Mouse (Mus musculus): ENCODE data around the gene Pgghg. TPM values are rescaled to one million over a fixed set of nuclear protein-coding genes. Genes with fewer than 3 reads are reported as not detected.

The Pgghg gene
- polyA plus RNA-seq, 2 experiments from 2014 or later, result 15.1 to 30.9 TPM

DNA sequence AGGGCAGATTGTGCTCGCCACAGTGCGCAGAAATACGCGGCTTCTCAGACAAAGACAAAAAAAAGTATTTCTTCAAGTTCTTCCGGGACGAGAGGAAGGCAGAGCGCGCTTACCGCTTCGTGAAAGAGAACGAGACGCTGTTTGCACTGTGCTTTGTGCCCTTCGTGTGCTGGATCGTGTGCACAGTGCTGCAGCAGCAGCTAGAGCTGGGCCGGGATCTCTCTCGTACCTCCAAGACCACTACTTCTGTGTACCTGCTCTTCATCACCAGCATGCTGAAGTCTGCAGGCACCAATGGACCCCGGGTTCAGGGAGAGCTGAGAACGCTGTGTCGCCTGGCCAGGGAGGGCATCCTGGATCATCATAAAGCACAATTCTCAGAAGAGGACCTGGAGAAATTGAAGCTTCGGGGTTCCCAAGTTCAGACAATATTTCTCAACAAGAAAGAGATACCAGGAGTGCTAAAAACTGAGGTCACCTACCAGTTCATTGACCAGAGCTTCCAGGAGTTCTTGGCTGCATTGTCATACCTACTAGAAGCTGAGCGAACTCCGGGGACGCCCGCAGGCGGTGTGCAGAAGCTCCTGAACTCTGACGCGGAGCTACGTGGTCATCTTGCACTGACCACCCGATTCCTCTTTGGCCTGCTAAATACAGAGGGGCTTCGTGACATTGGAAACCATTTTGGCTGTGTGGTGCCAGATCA is 18.0 kb upstream of the Pgghg start:
- ATAC-seq, result no peak

DNA sequence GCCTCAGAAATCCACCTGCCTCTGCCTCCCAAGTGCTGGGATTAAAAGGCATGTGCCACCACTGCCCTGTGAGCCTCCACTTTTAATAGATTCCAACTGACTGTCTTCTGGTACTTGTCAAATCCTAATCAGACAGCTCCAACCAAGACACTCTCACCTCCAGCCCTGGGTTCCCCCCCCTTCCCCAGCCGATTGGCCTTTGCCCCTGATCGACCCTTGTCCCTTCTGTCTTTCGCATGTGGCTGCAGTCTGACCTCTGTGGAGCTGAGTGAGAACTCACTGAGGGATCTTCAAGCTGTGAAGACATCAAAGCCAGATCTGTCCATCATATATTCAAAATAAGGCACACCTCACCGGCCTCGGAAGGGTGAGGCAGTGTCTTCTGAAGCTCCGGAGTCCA is 14.0 kb upstream of the Pgghg start:
- ATAC-seq, result no peak

DNA sequence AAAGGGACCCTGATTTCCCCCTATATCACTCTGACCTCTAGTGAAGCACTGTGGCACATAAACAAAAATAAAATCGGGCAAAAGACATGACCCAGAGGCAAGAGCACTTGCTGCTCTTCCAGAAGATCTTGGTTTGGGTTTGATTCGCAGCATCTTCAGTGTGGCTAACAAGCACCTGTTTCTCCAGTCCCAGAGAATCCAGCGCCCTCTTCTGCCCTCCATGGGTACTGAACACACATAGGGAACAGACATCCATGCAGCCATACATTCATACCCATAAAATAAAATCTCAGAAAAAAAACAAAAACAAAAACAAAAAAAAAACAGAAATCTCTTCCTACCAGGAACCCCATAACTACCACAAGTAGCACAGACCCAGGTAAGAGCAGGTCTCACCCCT is 2.8 kb upstream of the Pgghg start:
- ATAC-seq, result no peak

DNA sequence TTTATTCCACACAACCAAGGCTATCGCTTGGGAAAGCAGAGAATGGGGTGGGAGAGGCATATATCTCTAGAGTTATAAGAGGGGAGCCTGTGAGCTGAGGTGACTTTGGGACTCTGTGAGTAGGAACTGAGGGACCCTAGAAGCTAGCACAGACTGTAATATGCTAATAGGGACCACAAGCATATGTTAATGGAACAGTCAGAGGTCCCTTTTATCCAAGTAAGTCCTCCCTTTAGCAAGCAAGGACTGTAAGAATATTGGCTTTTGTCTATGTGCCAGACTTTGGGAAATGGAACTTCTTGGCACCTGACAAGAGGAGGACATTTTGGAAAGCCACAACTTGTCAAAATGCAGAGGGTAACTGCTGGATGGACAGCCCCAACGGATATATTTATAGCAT is 2.3 kb upstream of the Pgghg start:
- ATAC-seq, result no peak

DNA sequence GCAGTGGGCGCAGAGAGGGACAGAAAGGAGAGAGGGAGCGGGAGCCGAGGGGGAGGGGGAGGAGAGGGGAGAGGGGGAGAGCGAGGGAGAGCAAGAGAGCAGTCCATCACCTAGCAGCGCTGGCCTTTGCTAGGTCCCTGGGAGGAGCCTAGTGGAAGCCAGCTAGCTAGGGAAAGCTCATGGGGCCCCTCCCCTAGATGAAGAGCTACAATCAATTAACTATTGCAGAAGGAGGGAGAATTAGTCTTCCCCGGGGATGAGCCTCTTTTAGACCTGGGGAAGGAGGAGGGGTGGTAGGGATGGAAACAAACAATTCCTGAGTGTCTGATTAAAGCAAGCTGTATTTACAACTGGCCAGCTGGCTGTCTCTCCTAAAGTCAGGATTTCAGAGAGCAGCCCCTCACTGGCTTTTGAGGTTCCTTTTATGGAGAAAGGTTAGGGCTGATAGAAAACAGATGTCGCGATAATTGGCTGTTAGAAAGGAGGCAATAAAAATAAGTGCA is 1.5 kb upstream of the Pgghg start:
- no peak for ATAC-seq

DNA sequence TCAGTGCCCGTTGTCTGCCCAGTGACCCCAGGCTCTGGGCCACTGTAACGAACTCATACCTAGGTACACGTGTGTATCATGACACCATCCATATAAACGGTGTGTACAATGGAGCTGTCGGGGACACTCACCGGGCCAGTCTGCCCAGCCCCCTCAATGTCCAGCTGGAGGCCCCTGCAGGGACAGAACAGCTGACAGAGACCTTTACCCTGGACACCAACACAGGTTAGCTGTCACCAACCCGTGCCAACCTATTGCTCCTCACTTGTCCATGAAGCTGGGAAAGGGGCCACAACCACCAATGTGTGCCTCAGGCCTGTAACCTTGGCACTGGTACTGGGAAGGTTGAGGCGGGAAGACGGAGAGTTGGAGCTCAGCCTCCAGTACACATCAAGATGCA is 1.1 kb downstream of the Pgghg start:
- ATAC-seq, result no peak

DNA sequence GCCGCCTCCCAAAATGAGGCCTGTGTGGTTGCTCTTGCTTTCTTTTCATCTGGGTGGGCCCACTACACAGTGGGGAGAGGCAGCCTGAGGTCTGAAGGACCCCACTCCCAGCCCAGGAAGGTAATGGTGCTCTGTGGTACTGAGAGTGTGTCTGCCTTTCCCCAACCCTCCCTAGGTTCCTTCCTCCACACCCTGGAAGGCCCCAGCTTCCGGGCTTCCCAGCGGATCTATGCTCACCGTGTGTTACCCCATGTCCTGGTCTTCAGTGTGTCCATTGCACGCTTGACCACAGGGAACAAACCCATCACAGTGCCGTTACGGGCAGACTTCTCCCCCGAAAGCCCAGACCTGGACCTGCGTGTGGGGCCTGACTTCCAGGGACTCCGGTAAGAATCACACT is 1.6 kb downstream of the Pgghg start:
- ATAC-seq, result no peak

DNA sequence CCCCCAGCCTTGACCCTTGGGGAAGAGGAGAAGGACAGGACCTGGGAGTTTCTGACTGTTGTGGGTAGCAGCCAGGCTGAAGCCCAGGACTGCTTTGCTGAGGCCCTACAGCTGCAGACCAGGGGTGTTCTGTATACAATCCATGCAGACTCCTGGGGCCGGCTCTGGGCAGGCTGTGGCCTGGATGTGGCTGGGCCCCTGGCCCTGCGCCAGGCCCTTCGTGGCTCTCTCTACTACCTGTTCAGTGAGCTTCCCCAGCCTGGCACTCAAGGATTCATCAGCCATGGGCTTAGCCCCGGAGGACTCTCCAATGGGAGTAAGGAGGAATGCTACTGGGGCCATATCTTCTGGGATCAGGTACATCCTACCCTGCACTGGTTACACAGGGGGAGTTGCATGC is 2.2 kb downstream of the Pgghg start:
- no peak for ATAC-seq

DNA sequence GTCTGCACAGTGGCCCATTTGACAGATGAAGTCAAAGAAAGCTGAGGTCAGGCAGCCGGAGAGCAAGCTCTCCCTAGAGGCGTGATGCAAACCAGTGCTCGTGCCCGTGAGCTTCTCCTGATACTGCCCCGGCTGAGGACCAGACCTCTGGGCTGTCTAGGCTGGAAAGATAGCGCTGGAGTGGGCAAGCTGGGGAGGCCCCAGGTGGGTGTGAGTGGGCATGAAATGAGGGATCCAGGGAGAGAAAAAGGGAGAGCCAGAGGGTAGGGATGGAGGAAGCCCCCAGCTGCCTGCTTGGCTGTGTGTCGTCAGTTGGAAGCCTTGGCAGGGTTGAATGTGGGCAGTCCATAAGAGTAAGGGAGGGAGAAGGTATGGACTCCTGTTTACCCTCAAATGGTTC is 3.0 kb downstream of the Pgghg start:
- ATAC-seq, result no peak

DNA sequence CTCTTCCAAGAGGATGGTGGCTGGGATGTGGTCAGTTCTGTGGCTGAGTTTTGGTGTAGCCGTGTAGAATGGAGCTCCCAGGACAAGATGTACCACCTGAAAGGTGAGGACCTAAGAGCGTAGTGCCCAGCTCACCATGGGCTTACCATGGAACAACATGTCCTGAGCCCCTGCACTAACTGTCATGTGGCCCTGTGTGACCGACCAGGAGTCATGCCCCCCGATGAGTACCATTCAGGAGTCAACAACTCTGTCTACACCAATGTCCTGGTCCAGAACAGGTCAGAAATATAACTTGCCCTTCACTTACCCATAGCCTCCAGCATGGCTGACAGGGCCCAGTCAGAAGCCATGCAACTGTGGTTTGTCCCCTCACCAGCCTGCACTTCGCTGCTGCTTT is 4.1 kb downstream of the Pgghg start:
- ATAC-seq, result no peak

DNA sequence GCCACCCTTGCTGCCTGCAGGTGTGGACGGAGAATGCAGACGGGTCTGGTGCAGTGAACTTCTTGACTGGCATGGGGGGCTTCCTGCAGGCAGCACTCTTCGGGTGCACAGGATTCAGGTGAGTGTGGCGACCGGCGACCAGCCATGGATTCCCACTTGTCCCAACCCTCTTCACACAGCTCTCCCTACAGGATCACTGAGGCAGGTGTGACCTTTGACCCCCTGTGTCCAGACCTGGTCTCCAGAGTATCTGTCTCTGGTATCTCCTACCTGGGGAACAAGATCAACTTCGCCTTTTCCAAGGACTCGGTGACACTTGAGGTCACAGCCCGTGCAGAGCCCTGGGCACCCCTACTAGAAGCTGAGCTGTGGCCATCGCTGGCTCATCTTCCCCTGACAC is 5.1 kb downstream of the Pgghg start:
- ATAC-seq, result no peak

DNA sequence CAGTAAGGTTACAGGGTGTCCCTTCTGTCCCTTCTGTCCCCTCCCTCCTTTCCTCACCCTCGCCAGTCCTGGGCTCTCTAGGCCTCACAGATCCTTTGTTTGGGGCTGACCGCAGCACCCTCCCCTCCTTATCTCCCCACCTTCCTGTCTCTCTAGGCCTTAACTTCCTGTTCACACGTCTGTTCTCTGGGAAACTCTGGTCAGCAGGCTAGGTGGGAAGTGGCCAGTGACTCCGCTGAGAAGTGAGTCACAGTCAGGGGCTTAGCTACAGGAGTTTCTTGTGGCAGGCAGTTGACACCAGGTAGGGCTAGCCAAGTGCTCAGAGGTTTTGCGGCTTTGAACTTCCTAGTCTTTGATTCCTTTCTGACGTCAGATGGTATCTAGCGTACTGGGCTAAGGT is 5.8 kb downstream of the Pgghg start:
- peak; percentile 81 for ATAC-seq

DNA sequence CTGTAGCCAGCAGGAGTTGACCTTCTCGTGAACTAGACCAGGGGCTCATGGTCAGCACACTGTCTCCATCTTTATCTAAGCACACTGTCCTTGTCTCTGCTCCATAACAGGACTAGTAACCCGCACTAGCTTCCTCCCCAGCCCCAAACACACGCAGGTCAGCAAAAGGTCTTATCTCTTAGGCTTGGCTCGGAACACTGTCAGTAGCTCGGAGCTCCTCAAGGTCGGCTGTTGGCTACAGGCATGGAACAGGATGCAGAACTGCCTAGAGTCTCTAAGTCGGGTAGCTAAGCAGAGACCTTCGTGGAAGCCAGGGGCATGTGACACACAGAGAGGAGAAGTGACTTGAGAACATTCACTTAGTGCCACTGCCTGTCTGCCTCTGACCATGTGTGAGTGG is 7.0 kb downstream of the Pgghg start:
- ATAC-seq, result no peak

DNA sequence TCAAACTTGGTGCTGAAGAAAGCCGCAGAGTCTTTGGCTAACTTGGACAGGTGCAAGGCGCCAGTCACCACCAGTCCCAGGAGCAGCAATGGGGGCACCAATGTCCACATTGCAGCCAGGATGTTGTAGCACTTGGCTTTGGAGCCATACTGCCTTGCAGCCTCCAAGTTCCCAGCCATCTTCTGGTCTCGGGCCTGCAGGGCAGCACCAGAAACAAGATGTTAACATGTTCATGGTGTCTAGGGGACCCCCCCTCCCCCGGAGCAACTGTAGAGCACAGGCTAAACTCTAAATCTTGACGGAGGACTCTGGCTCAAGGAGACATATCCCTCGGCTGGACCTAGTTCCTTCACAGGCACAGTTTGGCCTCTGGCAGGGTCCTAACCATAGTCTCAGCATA is 8.1 kb downstream of the Pgghg start:
- ATAC-seq, result no peak

DNA sequence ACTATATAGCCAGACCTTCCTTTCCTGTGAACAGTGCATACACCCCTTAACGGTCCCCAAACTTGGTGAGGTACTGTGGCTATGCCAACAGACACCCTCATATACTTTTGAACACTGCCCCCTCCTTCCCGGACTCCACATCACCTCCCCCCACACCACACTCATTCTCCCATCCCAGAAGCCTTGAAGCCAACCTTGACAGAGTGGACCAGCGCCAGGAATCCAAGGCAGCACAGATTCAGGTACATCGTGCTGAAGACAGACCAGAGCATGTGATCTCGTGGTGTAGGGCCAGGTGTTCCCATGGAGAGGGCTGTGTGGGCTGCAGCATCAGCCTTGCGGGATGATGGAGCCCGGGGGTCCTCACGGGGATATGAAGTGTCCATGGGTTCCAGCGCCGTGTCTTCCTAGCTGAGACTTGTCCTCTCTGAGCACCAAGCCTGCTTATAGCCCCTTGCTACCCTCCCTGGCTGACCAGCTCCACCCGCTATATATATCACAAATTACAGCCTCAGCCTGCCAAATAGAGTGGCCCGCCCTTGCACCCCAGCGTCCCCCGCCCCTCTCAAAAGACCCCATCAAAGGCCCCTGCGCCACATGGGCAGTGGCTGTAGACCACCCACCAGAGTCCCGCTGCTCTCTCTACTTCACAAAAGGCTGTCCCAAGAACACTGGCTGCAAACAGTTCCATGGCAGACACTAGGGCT is 8.8 kb downstream of the Pgghg start, which contains the start of gene Ifitm5:
Gene Ifitm5 (minus strand): TSS at position 468 of the 707 bp plus-strand sequence.
- ATAC-seq, result no peak

DNA sequence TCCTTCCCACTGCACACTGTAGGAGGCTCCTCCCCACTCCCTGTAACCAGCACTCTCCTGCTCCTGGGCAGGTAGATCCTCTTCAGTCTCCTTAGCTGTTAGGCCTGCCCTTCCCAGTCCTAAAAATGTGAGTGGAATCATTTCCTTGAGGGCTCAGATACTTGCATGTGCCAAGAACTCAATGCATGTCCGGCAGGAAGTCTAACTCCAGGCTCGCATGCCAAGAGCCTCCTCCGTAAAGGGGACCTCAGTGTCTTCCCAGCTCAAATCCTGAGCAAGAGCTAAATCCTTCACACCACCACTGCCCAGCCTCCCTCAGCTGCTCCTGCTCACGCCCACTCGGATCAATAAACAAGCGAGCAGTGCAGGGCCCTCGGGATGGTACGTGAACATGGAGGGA is 9.9 kb downstream of the Pgghg start:
- no peak for ATAC-seq

DNA sequence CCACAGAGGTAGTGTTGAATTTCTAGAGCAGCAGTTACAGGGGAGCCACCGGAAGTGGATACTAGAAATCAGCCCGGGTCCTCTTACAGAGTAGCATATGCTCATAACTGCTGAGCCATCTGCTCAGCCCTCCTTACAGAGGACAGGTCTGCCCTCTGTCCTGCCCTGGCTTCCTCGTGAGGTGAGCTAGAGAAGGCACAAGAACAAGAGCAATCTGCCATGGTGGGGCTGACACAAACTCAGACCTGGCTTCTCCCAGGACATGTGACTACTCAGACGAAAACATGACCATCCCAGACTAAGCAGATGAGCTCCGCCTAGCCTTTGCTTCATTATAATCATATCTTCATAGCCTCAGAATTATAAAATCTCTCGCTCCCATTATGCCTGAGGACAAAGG is 10.6 kb downstream of the Pgghg start:
- ATAC-seq, result no peak

DNA sequence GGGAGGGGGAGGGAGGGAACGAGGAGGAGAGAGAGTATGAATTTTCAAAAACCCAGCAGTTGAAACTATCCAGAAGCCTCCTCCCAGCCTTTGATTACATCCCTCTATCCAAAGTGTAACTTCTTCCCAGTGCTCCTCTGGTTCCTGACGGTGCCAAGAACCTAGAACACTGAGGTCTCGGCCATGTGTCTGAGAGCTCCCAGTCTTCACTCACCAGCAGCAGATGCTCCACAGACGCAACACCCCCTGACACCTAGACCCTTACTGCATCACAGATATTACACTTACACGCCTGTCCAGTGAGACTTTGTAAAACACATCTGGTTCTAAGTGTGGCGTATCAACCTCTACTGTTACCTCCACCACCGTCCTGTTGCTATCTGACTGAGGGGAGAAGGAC is 11.2 kb downstream of the Pgghg start:
- ATAC-seq, result no peak

DNA sequence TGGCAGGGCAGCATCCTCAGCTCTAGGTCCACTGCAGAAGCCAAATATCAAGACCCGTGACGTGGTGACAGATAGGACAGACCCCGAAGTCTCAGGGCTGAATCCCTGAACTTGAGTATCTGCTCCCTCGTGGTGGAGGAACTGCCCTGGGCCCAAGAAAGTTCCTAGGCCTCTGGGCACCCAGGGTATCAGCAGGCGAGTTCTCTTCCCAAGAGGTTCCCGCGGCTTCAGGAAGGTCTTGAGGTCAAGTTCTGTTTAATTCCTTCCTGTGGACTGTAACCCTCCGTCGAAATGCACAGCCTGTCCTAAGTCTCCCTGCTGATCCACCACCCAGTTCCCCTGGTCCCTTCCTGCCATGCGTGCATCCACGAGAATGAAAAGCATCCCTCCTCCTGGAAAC is 11.9 kb downstream of the Pgghg start:
- ATAC-seq, result no peak

DNA sequence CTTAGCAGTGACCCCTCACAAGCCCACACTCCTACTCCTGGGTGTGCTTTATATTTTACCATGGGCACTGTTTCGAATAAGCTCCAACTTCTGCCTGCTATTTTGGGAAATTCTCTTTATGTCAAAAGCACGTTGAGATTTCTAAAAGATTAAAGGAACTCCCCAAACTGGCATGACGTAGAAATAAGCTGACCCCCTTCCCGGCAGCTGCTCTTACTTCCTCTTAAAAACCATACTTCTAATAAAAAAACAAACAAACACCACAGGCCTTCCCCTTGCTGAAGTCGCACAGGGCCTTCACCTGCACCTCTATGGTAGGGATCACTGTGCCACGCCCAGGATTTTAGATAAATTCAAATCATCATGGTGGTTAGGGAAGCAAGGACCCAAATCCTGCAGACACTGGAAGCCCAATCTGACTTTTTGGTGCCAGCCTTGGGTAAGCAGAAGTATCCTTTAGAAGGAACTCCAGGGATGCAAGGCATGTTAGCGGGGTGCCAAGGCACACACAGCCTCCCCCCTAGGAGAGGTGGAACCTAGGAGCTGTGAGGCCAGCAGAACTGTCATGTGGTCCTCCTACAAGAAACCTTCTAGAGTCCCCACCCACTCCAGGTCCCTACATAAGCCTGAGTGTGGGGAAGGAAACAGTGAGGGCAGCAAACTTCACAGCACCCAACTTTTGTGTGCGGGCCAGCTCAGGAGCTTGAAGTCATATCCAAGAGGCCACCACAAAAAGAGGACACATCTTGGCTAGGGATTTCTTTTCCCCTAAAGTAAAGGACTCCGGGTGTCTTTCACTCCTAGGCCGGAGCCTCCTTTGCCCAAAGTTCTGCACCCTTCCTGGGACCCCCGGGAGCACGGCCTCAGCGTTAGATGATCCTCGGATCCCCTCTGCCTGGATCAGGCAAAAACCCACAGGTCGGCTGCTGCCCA is 12.9 kb downstream of the Pgghg start:
- ATAC-seq, result no peak

DNA sequence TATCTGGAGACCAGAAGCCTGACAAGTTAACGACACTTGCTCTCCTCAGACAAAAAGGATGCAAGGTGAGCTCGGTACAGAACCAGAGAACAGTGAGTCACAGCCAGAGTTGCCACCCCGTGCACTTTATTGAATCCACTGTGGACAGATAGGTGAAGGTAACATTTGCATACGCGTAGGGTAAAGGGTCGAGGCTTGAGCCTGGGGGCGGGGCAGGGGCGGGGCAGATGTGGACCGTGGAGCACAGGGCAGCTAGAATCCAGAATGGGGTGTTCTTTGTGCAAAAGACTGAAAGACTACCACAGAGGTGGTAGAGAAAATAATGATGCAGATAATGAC is 13.5 kb downstream of the Pgghg start:
- no peak for ATAC-seq

DNA sequence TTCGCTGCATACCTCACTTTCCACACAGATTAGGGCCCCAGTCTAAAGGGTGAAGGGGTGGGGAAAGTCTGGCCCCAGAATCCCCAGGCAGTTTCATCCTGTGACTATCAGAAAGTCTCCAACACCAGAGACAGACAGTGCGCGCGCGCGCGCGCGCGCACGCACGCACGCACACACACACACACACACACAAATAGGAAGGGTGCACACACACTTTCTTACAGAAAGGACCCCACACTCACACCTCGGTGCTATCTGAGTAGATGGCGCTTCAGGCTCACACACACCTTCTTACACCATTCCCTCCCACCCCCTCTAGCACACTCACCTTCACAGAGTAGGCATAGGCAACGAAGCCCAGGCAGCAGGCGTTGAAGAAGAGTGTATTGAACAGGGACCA is 14.2 kb downstream of the Pgghg start:
- peak; percentile 57 for ATAC-seq

DNA sequence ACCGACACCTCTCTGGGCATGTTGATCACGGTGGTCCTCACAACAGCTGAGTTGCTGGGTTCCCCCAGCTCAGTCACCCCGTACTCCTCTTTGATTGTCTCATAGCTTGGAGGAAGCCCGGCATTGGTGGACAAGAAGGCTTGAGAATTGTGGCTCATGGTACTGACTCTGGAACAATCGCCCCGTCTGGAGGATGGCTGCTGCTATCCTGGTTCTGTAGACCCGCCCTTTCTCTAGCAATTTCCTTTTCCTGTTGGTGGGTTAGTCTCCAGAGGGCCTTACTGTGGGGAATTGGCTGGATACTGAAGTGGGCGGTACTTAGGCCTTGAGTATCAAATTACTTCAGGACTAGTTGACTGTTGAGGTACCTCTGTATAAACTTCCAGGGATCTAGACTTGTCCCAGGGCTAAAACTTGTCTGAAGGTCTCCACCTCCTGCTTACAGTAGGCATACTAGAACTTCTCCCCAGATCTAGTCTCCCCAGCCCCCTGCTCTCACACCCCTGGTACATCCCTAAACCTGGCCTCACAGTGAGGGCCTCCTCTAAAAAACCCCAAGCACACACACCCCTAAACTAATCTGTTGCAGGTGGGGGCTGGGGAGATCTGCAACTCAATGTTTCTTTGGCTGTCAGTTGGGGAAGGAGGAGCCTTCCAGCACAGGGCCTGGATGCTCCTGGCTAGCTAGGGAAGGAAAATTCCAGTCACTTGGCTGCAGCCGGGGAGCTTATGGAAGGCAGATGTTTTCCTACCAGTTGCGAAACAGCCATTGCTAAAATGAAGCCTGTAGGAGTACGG is 14.8 kb downstream of the Pgghg start, which contains the start of the genes Gm45717 and Ifitm2:
Gene Gm45717 (minus strand): TSS at position 180 of the 798 bp plus-strand sequence.
Gene Ifitm2 (minus strand): TSS at position 230 of the 798 bp plus-strand sequence.
- no peak for ATAC-seq
